Mouse (Mus musculus) olfactory bulb, adult 2 months (tissue): ENCODE measurements around the gene Cabp4.

Source experiments
- CTCF ChIP-seq: fragments of 200-500 bp; IDR thresholded peaks from 2 replicates; pipeline ENCODE4 v1.5.1; 2012; ENCODE audit warnings: low read depth, mild to moderate bottlenecking, low read length, moderate library complexity; ENCODE audit not compliant: insufficient read depth
- POLR2A ChIP-seq: fragments of 200-500 bp; IDR thresholded peaks from 2 replicates; pipeline ENCODE4 v1.6.1; 2012; ENCODE audit warnings: mild to moderate bottlenecking, low read depth, low read length, moderate library complexity; ENCODE audit not compliant: insufficient read depth

GRCm38 (mm10) chr19:4130106-4130505 is 13.7 kb downstream of the Cabp4 start:
- TF ChIP-seq CTCF (no peak), POLR2A (no peak)
